Mouse (Mus musculus) heart, adult 2 months (tissue): ENCODE measurements around the gene Cyp27b1.

ENCODE experiments used
- CTCF ChIP-seq: fragments of 200-600 bp; IDR thresholded peaks from 2 replicates; pipeline ENCODE4 v1.8.1; 2022; ENCODE audit warnings: antibody characterized with exemption, mild to moderate bottlenecking, moderate library complexity
- EP300 ChIP-seq: fragments of 200-500 bp; IDR thresholded peaks from 2 replicates; pipeline ENCODE4 v1.6.1; 2011; ENCODE audit warnings: low read depth, low read length, control low read depth; ENCODE audit not compliant: insufficient read depth
- POLR2A ChIP-seq: fragments of 200-500 bp; IDR thresholded peaks from 2 replicates; pipeline ENCODE4 v1.6.1; 2011; ENCODE audit warnings: mild to moderate bottlenecking, low read depth, low read length, control low read depth; ENCODE audit not compliant: insufficient read depth

DNA sequence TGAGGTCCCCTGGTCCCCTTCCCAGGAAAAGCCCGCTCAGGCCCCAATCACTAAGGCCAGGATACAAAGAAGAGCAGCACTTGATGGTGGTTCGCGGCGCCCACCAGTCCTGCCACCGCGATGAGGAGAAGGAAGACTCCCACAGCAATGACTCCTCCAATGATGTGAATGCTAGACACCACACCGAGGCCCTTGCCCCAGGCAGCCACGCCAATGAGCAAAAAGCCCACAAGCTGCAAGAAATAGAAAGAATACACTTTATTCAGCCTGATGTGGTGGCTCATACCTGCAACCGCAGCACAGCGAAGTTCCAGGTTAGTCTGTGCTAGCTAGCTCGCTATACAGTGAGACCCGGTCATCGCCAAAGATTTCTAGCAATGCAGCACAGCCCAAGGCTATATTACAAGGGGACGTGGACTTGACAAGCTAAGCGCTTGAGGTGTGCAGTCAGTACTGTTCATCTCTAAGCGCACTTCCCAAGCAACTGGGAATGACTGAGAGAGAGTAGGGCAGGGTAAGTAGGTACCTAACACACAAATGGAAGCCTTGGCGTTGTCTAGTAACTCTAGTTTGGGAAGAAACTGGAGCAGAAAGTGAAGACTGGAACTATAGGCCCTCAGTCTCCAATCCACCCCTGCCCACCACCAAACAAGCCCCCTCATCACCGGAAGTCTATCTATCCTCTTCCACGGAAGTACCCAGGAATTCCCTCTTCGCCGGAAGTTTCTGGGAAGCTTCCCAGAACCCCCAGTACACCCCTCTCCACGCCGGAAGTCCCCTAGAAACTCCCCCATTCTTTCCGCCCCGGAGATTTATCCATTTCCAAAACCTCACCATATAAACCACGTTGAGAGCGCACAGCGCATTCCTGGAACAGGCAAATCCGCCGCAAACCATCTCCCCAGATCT lies 21.5 kb downstream of the Cyp27b1 start:
- TF ChIP-seq EP300 = no peak
- TF ChIP-seq CTCF = no peak
- no peak for TF ChIP-seq POLR2A
